Mouse (Mus musculus): ENCODE data around the gene Gm36079. TPM values are rescaled to one million over a fixed set of nuclear protein-coding genes. Genes with fewer than 3 reads are reported as not detected.
"Not testable (repeated sequence)": the region's sequence is repeated elsewhere in the genome, so short reads cannot be mapped to it uniquely, and the experiment has no call there.

Gm36079 gene
- polyA plus RNA-seq, 1 experiment, result not detected

DNA sequence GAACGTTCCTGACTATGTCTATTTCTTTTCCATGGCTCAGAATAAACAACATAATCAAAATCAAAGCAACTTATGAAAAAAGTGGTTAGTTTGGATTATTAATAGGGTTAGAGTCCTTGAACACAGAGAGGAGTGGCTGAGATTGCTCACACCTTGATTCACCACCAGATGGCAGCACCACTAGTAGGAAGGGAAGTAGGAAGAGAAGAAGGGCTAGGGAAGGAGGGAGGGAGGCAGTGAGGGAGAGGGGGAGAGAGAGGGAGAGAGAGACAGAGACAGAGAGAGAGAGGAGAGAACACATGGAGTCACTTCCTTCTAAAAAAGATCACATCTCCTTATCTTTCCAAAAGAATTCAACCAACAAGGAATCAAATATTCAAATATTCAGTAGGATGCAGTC lies 14.3 kb upstream of the Gm36079 start:
- not testable (repeated sequence) for H3K9me3 ChIP-seq (replicated peaks; ENCODE audit: control insufficient read depth, insufficient read depth, low read length, poor library complexity, severe bottlenecking); H3K4me3 ChIP-seq (ENCODE audit: low read depth, low read length); H3K36me3 ChIP-seq (ENCODE audit: control insufficient read depth, insufficient read depth, low read length, poor library complexity, severe bottlenecking); H3K4me1 ChIP-seq (ENCODE audit: control insufficient read depth, insufficient read depth, low read length); H3K27me3 ChIP-seq (ENCODE audit: control insufficient read depth, insufficient read depth, low read length, poor library complexity, severe bottlenecking); H3K27ac ChIP-seq (ENCODE audit: insufficient read depth, low read length); H3K9ac ChIP-seq (ENCODE audit: low read depth, poor library complexity, severe bottlenecking)

DNA sequence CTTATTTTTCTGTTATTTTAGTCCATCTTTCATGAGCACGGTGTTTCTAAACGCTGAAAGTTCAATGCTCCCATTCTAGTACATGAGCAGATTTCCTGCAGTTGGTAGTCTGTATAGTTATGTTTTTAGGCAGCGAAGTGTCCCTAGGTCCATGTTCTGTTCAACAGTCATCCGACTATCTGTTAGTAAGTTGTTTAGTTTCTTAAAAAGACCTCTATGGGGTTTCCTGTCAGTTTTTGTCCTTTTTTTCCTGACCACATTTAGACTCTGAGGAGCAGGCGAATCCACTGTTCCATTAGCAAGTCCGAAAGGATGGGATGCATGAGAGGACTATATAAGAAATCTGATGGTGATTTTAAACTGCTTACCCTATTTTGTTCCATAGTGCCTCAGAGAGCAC lies 11.1 kb upstream of the Gm36079 start:
- not testable (repeated sequence) for H3K27ac ChIP-seq (ENCODE audit: insufficient read depth, low read length); H3K36me3 ChIP-seq (ENCODE audit: control insufficient read depth, insufficient read depth, low read length, poor library complexity, severe bottlenecking); H3K27me3 ChIP-seq (ENCODE audit: control insufficient read depth, insufficient read depth, low read length, poor library complexity, severe bottlenecking); H3K4me1 ChIP-seq (ENCODE audit: control insufficient read depth, insufficient read depth, low read length); H3K9me3 ChIP-seq (replicated peaks; ENCODE audit: control insufficient read depth, insufficient read depth, low read length, poor library complexity, severe bottlenecking); H3K4me3 ChIP-seq (ENCODE audit: low read depth, low read length); H3K9ac ChIP-seq (ENCODE audit: low read depth, poor library complexity, severe bottlenecking)

DNA sequence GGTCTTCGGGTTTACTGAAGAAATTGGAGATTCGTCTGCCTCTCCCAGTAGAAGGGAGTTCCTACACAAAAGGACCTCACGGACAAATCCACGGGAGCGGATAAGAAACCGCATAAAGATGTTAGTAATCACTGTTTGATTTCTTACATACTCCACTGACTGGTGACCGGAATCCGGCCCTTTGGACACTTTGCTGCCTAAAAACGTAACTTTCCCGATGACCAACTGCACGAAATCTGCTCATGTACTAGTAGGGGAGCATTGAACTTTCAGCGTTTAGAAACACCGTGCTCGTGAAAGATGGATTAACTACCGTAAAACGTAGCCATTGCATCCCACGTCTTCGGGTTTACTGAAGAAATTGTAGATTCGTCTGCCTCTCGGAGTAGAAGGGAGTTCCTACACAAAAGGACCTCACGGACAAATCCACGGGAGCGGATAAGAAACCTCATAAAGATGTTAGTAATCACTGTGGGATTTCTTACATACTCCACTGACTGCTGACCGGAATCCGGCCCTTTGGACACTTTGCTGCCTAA lies 9.8 kb upstream of the Gm36079 start:
- not testable (repeated sequence) for H3K36me3 ChIP-seq (ENCODE audit: control insufficient read depth, insufficient read depth, low read length, poor library complexity, severe bottlenecking); H3K27me3 ChIP-seq (ENCODE audit: control insufficient read depth, insufficient read depth, low read length, poor library complexity, severe bottlenecking); H3K9me3 ChIP-seq (replicated peaks; ENCODE audit: control insufficient read depth, insufficient read depth, low read length, poor library complexity, severe bottlenecking); H3K9ac ChIP-seq (ENCODE audit: low read depth, poor library complexity, severe bottlenecking); H3K4me1 ChIP-seq (ENCODE audit: control insufficient read depth, insufficient read depth, low read length); H3K27ac ChIP-seq (ENCODE audit: insufficient read depth, low read length); H3K4me3 ChIP-seq (ENCODE audit: low read depth, low read length)

DNA sequence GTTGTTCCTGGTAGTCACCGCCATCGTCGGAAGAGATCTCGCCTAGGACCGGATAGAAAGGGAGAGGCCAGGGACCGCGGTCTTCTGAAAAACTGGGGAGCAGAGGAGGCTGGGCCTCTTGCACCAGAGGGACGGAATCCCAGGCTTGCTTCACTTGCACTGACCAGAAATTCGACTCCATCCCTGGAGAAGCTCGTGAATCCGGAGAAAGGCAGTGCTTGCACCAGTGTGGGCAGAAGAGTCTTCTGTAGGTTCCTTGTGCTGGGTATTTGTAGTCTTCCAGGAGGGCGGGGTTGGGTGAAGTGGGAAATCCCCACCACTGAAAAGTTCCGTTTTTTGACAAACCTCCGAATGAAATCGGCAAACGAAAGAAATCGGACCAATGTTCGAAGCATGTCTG lies 8.3 kb upstream of the Gm36079 start:
- H3K9me3 ChIP-seq (replicated peaks; ENCODE audit: control insufficient read depth, insufficient read depth, low read length, poor library complexity, severe bottlenecking); H3K27ac ChIP-seq (ENCODE audit: insufficient read depth, low read length); H3K4me3 ChIP-seq (ENCODE audit: low read depth, low read length); H3K36me3 ChIP-seq (ENCODE audit: control insufficient read depth, insufficient read depth, low read length, poor library complexity, severe bottlenecking); H3K27me3 ChIP-seq (ENCODE audit: control insufficient read depth, insufficient read depth, low read length, poor library complexity, severe bottlenecking); H3K4me1 ChIP-seq (ENCODE audit: control insufficient read depth, insufficient read depth, low read length); H3K9ac ChIP-seq (ENCODE audit: low read depth, poor library complexity, severe bottlenecking): not testable (repeated sequence)

DNA sequence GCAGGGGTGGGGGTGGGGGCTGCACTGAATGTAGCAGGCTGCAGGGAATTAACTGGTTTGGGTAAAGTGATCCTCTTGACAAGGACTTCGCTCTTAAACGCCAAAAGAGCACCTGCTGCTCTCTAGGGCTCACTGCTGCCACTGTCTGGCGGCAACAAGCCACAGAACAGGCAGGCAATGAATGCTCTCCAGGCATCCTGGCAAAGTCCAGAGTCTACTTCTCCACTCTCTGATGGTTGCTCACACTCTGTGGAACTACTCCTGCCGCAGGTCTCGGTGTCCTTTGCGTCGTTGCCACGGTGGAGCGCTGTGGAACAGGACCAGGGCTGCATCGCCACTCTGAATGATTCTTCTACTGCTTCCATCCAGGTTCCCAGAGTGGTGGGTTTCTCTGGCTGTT lies 7.8 kb upstream of the Gm36079 start:
- not testable (repeated sequence) for H3K9me3 ChIP-seq (replicated peaks; ENCODE audit: control insufficient read depth, insufficient read depth, low read length, poor library complexity, severe bottlenecking); H3K27ac ChIP-seq (ENCODE audit: insufficient read depth, low read length); H3K4me3 ChIP-seq (ENCODE audit: low read depth, low read length); H3K27me3 ChIP-seq (ENCODE audit: control insufficient read depth, insufficient read depth, low read length, poor library complexity, severe bottlenecking); H3K9ac ChIP-seq (ENCODE audit: low read depth, poor library complexity, severe bottlenecking); H3K36me3 ChIP-seq (ENCODE audit: control insufficient read depth, insufficient read depth, low read length, poor library complexity, severe bottlenecking); H3K4me1 ChIP-seq (ENCODE audit: control insufficient read depth, insufficient read depth, low read length)

DNA sequence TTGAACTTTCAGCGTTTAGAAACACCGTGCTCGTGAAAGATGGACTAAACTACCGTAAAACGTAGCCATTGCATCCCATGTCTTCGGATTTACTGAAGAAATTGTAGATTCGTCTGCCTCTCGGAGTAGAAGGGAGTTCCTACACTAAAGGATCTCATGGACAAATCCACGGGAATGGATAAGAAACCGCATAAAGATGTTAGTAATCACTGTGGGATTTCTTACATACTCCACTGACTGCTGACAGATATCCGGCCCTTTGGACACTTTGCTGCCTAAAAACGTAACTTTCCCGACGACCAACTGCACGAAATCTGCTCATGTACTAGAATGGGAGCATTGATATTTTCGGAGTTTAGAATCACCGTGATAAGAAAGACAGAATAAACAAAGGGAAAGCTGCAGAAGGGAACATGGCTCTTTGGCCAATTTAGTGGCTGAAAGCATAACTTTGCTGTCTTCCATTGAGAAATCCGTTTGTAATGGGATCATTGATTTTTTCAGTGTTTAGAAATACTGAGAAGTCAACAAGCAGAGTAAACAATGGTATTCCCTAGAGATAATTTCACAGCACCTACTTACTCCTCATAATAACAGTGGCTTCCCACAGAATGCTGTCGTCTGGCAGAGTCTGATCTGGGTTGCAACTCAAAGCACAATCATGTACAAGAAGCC lies 6.8 kb upstream of the Gm36079 start:
- H3K4me1 ChIP-seq (ENCODE audit: control insufficient read depth, insufficient read depth, low read length); H3K9me3 ChIP-seq (replicated peaks; ENCODE audit: control insufficient read depth, insufficient read depth, low read length, poor library complexity, severe bottlenecking); H3K27ac ChIP-seq (ENCODE audit: insufficient read depth, low read length); H3K27me3 ChIP-seq (ENCODE audit: control insufficient read depth, insufficient read depth, low read length, poor library complexity, severe bottlenecking); H3K36me3 ChIP-seq (ENCODE audit: control insufficient read depth, insufficient read depth, low read length, poor library complexity, severe bottlenecking); H3K9ac ChIP-seq (ENCODE audit: low read depth, poor library complexity, severe bottlenecking); H3K4me3 ChIP-seq (ENCODE audit: low read depth, low read length): not testable (repeated sequence)

DNA sequence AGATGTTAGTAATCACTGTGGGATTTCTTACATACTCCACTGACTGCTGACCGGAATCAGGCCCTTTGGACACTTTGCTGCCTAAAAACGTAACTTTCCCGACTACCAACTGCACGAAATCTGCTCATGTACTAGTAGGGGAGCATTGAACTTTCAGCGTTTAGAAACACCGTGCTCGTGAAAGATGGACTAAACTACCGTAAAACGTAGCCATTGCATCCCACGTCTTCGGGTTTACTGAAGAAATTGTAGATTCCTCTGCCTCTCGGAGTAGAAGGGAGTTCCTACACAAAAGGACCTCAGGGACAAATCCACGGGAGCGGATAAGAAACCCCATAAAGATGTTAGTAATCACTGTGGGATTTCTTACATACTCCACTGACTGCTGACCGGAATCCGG lies 4.9 kb upstream of the Gm36079 start:
- not testable (repeated sequence) for H3K9me3 ChIP-seq (replicated peaks; ENCODE audit: control insufficient read depth, insufficient read depth, low read length, poor library complexity, severe bottlenecking); H3K4me1 ChIP-seq (ENCODE audit: control insufficient read depth, insufficient read depth, low read length); H3K4me3 ChIP-seq (ENCODE audit: low read depth, low read length); H3K27ac ChIP-seq (ENCODE audit: insufficient read depth, low read length); H3K27me3 ChIP-seq (ENCODE audit: control insufficient read depth, insufficient read depth, low read length, poor library complexity, severe bottlenecking); H3K36me3 ChIP-seq (ENCODE audit: control insufficient read depth, insufficient read depth, low read length, poor library complexity, severe bottlenecking); H3K9ac ChIP-seq (ENCODE audit: low read depth, poor library complexity, severe bottlenecking)

DNA sequence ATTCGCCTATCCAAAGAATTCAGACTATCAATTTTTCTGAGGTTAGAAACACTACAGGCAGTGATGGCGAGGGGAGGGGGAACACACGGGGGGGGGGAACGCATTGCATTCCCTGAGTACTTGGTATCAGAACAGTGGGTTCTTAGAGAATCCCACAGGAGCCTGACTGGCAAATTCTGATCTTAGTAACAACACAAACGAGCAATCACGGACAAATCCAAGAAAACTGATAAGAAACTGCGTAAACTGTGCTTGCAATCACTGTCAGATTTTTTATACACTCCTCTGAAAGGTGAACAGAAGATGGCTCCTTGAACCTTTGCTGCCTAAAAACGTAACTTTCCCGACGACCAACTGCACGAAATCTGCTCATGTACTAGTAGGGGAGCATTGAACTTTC lies 557 bp upstream of the Gm36079 start:
- not testable (repeated sequence) for H3K4me1 ChIP-seq (ENCODE audit: control insufficient read depth, insufficient read depth, low read length); H3K9ac ChIP-seq (ENCODE audit: low read depth, poor library complexity, severe bottlenecking); H3K36me3 ChIP-seq (ENCODE audit: control insufficient read depth, insufficient read depth, low read length, poor library complexity, severe bottlenecking); H3K27ac ChIP-seq (ENCODE audit: insufficient read depth, low read length); H3K27me3 ChIP-seq (ENCODE audit: control insufficient read depth, insufficient read depth, low read length, poor library complexity, severe bottlenecking); H3K9me3 ChIP-seq (replicated peaks; ENCODE audit: control insufficient read depth, insufficient read depth, low read length, poor library complexity, severe bottlenecking); H3K4me3 ChIP-seq (ENCODE audit: low read depth, low read length)

DNA sequence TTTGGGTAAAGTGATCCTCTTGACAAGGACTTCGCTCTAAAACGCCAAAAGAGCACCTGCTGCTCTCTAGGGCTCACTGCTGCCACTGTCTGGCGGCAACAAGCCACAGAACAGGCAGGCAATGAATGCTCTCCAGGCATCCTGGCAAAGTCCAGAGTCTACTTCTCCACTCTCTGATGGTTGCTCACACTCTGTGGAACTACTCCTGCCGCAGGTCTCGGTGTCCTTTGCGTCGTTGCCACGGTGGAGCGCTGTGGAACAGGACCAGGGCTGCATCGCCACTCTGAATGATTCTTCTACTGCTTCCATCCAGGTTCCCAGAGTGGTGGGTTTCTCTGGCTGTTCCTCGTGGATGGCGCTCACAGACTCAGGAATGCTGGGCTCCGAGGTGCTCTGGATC lies 438 bp downstream of the Gm36079 start:
- not testable (repeated sequence) for H3K4me1 ChIP-seq (ENCODE audit: control insufficient read depth, insufficient read depth, low read length); H3K27me3 ChIP-seq (ENCODE audit: control insufficient read depth, insufficient read depth, low read length, poor library complexity, severe bottlenecking); H3K4me3 ChIP-seq (ENCODE audit: low read depth, low read length); H3K36me3 ChIP-seq (ENCODE audit: control insufficient read depth, insufficient read depth, low read length, poor library complexity, severe bottlenecking); H3K27ac ChIP-seq (ENCODE audit: insufficient read depth, low read length); H3K9ac ChIP-seq (ENCODE audit: low read depth, poor library complexity, severe bottlenecking); H3K9me3 ChIP-seq (replicated peaks; ENCODE audit: control insufficient read depth, insufficient read depth, low read length, poor library complexity, severe bottlenecking)

DNA sequence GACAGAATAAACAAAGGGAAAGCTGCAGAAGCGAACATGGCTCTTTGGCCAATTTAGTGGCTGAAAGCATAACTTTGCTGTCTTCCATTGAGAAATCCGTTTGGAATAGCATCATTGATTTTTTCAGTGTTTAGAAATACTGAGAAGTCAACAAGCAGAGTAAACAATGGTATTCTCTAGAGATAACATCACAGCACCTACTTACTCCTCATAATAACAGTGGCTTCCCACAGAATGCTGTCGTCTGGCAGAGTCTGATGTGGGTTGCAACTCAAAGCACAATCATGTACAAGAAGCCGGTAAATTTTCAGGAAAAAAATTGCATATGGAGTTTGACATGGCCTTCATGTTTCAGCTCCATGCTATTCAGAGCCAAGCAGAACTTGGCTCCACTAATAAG lies 1.2 kb downstream of the Gm36079 start:
- not testable (repeated sequence) for H3K36me3 ChIP-seq (ENCODE audit: control insufficient read depth, insufficient read depth, low read length, poor library complexity, severe bottlenecking); H3K9ac ChIP-seq (ENCODE audit: low read depth, poor library complexity, severe bottlenecking); H3K4me3 ChIP-seq (ENCODE audit: low read depth, low read length); H3K4me1 ChIP-seq (ENCODE audit: control insufficient read depth, insufficient read depth, low read length); H3K27ac ChIP-seq (ENCODE audit: insufficient read depth, low read length); H3K27me3 ChIP-seq (ENCODE audit: control insufficient read depth, insufficient read depth, low read length, poor library complexity, severe bottlenecking); H3K9me3 ChIP-seq (replicated peaks; ENCODE audit: control insufficient read depth, insufficient read depth, low read length, poor library complexity, severe bottlenecking)
